Mouse (Mus musculus) kidney, embryonic 16.5 days (tissue): ENCODE results near the gene Cpn2. TPM values are rescaled to one million over a fixed set of nuclear protein-coding genes. Genes with fewer than 3 reads are reported as not detected.

Source experiments
- ATAC-seq: fragments of 200-750 bp; cut with Nextera tagmentation; 2 replicates; pipeline ENCODE4 v1.8.0; 2017; ENCODE audit warnings: moderate TSS enrichment; ENCODE audit not compliant: low FRiP score, low TSS enrichment
- H3K27ac ChIP-seq: fragments of 300-500 bp; sonication (generic); 2 replicates; pipeline ENCODE4 v1.5.1; 2014; ENCODE audit warnings: low read length
- H3K27me3 ChIP-seq: fragments of 300-500 bp; sonication (generic); 2 replicates; pipeline ENCODE4 v1.6.1; 2014; ENCODE audit warnings: low read length, control low read depth, mixed read lengths; ENCODE audit not compliant: insufficient read depth
- H3K36me3 ChIP-seq: fragments of 300-500 bp; sonication (generic); 2 replicates; pipeline ENCODE4 v1.6.1; 2014; ENCODE audit warnings: low read length, control low read depth, mixed read lengths; ENCODE audit not compliant: insufficient read depth
- H3K4me1 ChIP-seq: fragments of 300-500 bp; sonication (generic); 2 replicates; pipeline ENCODE4 v1.6.1; 2014; ENCODE audit warnings: low read length, control low read depth, mixed read lengths; ENCODE audit not compliant: insufficient read depth
- H3K4me2 ChIP-seq: fragments of 300-500 bp; sonication (generic); replicated peaks from 2 replicates; pipeline ENCODE4 v1.6.1; 2014; ENCODE audit warnings: low read depth, low read length
- H3K4me3 ChIP-seq: fragments of 300-500 bp; sonication (generic); 2 replicates; pipeline ENCODE4 v1.5.1; 2014; ENCODE audit warnings: mild to moderate bottlenecking, low read length
- H3K9ac ChIP-seq: fragments of 300-500 bp; sonication (generic); replicated peaks from 2 replicates; pipeline ENCODE4 v1.6.1; 2014; ENCODE audit warnings: low read length
- H3K9me3 ChIP-seq: fragments of 300-500 bp; sonication (generic); 2 replicates; pipeline ENCODE4 v1.6.1; 2016; ENCODE audit warnings: low read length, control low read depth
- WGBS: fragments of 180-500 bp; shearing (Covaris S2); extraction: QIAGEN DNeasy Blood & Tissue Kit; methylation state at CpG from one replicate; pipeline ENCODE4 v1.1.7; 2014; 5-methylcytosine and 5-hydroxymethylcytosine counted together
- polyA plus RNA-seq: library from polyadenylated mRNA; unstranded; fragments of >200 nt; fragmentation: Nextera tagmentation; extraction: Ambion mirVana; gene quantifications from 2 replicates; pipeline ENCODE4 v1.2.1, GENCODE M21; 2015

Cpn2 gene
- polyA plus RNA-seq, 1 experiment from 2014 or later = not detected

- Histone ChIP-seq H3K27ac (no peak within 1 kb of the TSS), H3K4me1 (peaks cover 30% of the 10 kb centered on the region), H3K27me3 (peaks cover 35% of the 10 kb centered on the region), H3K4me3 (peak within 1 kb of the TSS; percentile 38), H3K4me2 (peak within 1 kb of the TSS; percentile 57), H3K9me3 (no peaks in the 10 kb centered on the region), H3K36me3 (no peaks in the 10 kb centered on the region), H3K9ac (peak within 1 kb of the TSS; percentile 39; the same call in 1 of the 2 replicates)
- peak; percentile 66 for ATAC-seq
- WGBS = 2% methylated on average over 30 of the region's 34 CpGs
Observed at GRCm38 (mm10) chr16:30282844-30283495, 15.7 kb upstream of the Cpn2 start, which contains the start of gene Lrrc15. Gene Lrrc15 (minus strand): TSS chr16:30283256.

DNA sequence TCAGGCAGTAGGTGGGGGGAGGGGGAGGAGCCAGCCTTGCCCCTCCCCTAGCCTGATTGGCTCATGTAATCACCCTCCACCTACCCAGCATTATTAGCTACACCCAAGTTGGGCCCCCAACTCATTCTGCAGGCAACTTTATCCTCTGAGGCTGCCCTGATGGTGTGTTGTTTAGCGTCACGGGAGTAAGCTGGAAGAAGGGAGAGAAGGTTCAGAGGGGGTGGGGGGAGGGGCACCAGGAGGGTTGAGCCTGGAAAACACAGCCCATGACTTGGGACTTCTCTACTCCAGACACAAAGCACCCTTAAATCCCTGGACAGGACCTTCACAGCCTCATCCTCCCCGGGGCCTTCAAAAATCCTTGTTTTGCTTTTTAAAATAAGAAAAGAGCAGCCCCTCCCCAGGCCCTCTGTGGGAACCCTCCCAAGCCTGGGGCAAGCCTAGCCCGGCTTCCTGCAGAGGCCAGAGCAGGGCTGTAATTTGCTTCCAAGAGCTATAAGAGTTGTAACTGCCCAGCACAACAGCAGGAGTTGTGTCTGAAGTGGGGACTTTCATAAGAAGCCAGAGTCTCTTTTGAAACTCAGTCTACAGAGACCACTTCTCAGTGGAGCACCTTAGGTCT lies 13.5 kb upstream of the Cpn2 start:
- H3K9me3 ChIP-seq = no peaks in the 10 kb centered on the region
- H3K27me3 ChIP-seq = peaks cover 35% of the 10 kb centered on the region
- no peak for ATAC-seq
- peaks cover 30% of the 10 kb centered on the region for H3K4me1 ChIP-seq
- H3K4me3 ChIP-seq = no peak overlapping the region
- H3K36me3 ChIP-seq = no peaks in the 10 kb centered on the region
- H3K27ac ChIP-seq = no peak overlapping the region
- H3K9ac ChIP-seq = no peak overlapping the region
- H3K4me2 ChIP-seq = no peak overlapping the region
- 8% methylated on average over 4 of the region's 4 CpGs for WGBS

DNA sequence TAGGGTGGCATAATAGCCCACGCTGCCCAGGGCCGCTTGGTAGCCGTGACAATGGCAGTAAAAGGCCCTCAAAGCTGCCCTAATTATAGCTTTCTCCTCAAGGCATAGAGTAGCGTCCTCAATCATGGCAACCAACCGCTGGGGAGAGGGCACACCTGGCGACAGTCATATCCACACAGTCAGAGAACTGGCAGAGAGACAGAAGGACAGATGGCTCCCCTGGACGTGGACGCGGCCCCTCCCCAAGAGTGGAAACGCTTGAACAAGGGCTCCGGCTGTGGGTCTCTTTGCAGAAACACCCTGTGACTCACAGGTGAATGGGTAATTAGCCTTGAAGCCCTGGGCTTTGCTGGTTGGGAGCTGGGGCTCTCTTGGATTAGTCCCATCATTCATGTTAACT lies 11.1 kb upstream of the Cpn2 start:
- peaks cover 21% of the 10 kb centered on the region for H3K4me1 ChIP-seq
- no peak for ATAC-seq
- WGBS = 69% methylated on average over 11 of the region's 11 CpGs
- H3K9me3 ChIP-seq = no peaks in the 10 kb centered on the region
- H3K4me3 ChIP-seq = no peak overlapping the region
- no peak overlapping the region for H3K4me2 ChIP-seq
- H3K27ac ChIP-seq = no peak overlapping the region
- no peak overlapping the region for H3K9ac ChIP-seq
- no peaks in the 10 kb centered on the region for H3K36me3 ChIP-seq
- peaks cover 17% of the 10 kb centered on the region for H3K27me3 ChIP-seq

DNA sequence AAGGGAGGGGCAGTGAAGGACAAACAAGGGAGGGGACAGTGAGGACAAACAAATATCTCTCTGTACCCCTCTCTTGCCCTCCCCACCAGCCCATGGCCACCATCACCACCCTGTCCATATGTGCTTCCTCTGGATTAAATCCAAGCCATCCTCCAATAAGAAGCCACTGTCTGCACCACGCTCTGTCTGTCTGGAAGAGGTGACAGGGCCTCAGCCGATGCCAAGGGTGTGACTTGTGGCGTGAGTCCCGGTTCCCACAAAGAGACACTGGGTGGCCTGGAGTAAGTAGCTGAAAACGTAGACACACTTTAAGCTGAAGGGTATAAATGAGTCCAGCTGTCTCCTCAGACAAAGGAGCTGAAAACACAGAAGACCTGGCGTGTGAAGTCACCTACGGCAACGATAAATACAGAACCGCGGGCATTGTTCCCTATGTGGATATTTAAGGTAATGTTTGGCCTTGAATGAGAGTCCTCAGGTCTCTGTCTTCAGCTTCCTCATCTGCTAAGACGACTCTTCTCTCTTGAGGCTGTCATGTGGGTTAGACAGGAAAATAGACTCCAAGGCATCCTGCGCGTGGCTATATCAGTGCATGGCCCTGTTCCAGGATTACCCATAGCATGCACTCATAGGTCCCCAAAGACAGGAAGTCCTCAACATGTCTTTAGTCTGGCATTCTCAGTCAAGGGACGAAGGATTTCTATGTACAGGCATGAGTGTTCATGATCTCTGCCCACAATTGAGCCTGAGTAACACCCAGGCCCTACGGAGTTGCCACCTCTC lies 8.4 kb upstream of the Cpn2 start:
- Histone ChIP-seq H3K9ac (no peak overlapping the region), H3K27me3 (no peaks in the 10 kb centered on the region), H3K4me1 (peaks cover 5% of the 10 kb centered on the region), H3K9me3 (no peaks in the 10 kb centered on the region), H3K4me2 (no peak overlapping the region), H3K4me3 (no peak overlapping the region), H3K27ac (no peak overlapping the region), H3K36me3 (no peaks in the 10 kb centered on the region)
- ATAC-seq = no peak
- 81% methylated on average over 15 of the region's 15 CpGs for WGBS

- H3K9ac ChIP-seq = no peak overlapping the region
- H3K4me2 ChIP-seq = no peak overlapping the region
- H3K27me3 ChIP-seq = no peaks in the 10 kb centered on the region
- no peaks in the 10 kb centered on the region for H3K36me3 ChIP-seq
- H3K9me3 ChIP-seq = no peaks in the 10 kb centered on the region
- no peak overlapping the region for H3K27ac ChIP-seq
- WGBS = 92% methylated on average over 8 of the region's 8 CpGs
- no peaks in the 10 kb centered on the region for H3K4me1 ChIP-seq
- ATAC-seq = no peak
- no peak overlapping the region for H3K4me3 ChIP-seq
Observed at GRCm38 (mm10) chr16:30273065-30273464, 5.8 kb upstream of the Cpn2 start.

DNA sequence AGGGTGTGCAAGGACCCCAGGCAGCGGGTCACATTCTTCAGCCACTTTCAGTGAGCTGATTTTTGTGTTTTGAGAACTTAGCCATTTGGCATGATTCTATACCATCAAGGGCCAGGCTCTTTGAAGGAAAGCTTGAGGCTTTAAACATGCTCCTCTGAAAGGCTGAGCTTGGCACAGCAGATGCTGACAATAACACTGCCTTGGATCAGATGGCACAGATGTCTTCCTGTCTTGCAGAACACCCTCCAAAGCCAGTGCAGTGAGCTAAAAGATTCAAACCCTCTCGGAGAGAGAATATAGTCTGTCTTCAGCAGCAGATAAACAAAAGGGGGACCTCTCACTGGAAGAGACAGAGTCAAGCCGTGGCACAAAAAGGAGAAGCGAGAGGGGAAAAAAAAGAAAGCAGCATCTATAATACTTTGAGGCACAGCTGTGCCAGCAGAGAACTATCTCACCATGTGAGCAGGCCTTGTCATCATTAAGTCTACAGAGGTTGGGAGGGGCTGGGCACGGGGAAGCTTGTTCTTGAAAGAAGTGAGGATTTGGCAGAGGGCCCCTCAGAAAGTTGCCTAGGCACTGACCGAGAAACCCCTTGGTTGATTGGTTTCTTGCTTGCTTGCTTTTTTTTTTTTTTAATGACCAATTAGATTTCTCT lies 4.8 kb upstream of the Cpn2 start:
- no peak for ATAC-seq
- no peaks in the 10 kb centered on the region for H3K4me1 ChIP-seq
- no peaks in the 10 kb centered on the region for H3K27me3 ChIP-seq
- WGBS = 73% methylated on average over 6 of the region's 6 CpGs
- H3K36me3 ChIP-seq = no peaks in the 10 kb centered on the region
- no peak overlapping the region for H3K4me3 ChIP-seq
- no peaks in the 10 kb centered on the region for H3K9me3 ChIP-seq
- H3K9ac ChIP-seq = no peak overlapping the region
- no peak overlapping the region for H3K27ac ChIP-seq
- no peak overlapping the region for H3K4me2 ChIP-seq

- H3K9me3 ChIP-seq = no peaks in the 10 kb centered on the region
- no peak overlapping the region for H3K4me2 ChIP-seq
- no peaks in the 10 kb centered on the region for H3K27me3 ChIP-seq
- 71% methylated on average over 8 of the region's 8 CpGs for WGBS
- no peak overlapping the region for H3K9ac ChIP-seq
- ATAC-seq = no peak
- H3K36me3 ChIP-seq = no peaks in the 10 kb centered on the region
- no peak overlapping the region for H3K27ac ChIP-seq
- no peak overlapping the region for H3K4me3 ChIP-seq
- H3K4me1 ChIP-seq = no peaks in the 10 kb centered on the region
Observed at GRCm38 (mm10) chr16:30271223-30271761, 4.0 kb upstream of the Cpn2 start.

DNA sequence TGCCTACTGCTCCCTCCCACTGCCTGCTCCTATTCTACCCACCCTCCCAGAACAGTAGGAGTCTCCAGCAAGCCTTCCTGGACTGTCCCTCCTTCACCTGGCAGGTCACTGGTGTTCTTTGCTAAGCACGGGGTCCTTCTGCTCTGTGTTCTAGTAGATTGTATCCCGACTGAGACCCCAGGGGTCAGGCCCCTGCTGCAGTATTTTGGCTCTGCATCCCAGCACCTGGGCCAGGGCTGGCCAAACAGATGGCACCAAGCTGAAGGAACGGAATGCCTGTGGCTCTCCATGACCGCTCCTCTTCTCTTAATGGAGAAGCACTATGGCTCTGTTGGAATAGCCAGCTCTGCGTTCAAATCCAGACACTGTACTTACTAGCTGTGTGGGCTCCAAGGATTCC lies 738 bp downstream of the Cpn2 start:
- 80% methylated on average over 5 of the region's 5 CpGs for WGBS
- Histone ChIP-seq H3K9ac (no peak overlapping the region), H3K27me3 (no peaks in the 10 kb centered on the region), H3K4me2 (no peak overlapping the region), H3K4me3 (no peak overlapping the region), H3K4me1 (no peaks in the 10 kb centered on the region), H3K27ac (no peak overlapping the region), H3K36me3 (no peaks in the 10 kb centered on the region), H3K9me3 (no peaks in the 10 kb centered on the region)
- no peak for ATAC-seq

DNA sequence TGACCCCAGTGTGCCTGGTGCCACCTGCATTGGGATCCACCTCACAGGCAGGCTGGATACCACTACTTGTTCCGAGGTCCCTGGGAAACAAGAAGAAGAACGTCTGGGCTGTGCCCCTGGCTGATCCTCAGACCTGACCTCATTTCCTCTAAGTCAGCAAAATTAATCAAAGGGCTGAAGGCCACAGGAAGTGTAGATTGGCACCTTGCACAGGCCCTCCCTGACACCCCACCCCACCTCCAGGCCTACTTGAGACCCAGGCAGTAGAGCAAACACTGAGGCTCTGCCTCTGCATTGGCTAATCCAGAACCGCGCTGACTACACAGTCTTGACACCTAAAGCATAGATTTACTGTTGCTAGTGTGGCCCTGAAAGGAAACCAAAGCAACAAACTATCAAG lies 1.7 kb downstream of the Cpn2 start:
- WGBS = 49% methylated on average over 4 of the region's 4 CpGs
- H3K9me3 ChIP-seq = no peaks in the 10 kb centered on the region
- no peak overlapping the region for H3K4me2 ChIP-seq
- H3K27me3 ChIP-seq = no peaks in the 10 kb centered on the region
- no peak overlapping the region for H3K9ac ChIP-seq
- no peaks in the 10 kb centered on the region for H3K4me1 ChIP-seq
- H3K27ac ChIP-seq = no peak overlapping the region
- ATAC-seq = no peak
- H3K36me3 ChIP-seq = no peaks in the 10 kb centered on the region
- no peak overlapping the region for H3K4me3 ChIP-seq
